Mouse (Mus musculus) A20 (cell line): ENCODE data around the gene Ankzf1.
A peak's percentile ranks its signal among the peaks of the same experiment; 100 is the strongest.

Source experiments
- DNase-seq: peaks from one replicate; pipeline ENCODE4 v3.0.0-alpha.2; 2011; ENCODE audit warnings: low read depth, low spot score

Gene Ankzf1

DNA sequence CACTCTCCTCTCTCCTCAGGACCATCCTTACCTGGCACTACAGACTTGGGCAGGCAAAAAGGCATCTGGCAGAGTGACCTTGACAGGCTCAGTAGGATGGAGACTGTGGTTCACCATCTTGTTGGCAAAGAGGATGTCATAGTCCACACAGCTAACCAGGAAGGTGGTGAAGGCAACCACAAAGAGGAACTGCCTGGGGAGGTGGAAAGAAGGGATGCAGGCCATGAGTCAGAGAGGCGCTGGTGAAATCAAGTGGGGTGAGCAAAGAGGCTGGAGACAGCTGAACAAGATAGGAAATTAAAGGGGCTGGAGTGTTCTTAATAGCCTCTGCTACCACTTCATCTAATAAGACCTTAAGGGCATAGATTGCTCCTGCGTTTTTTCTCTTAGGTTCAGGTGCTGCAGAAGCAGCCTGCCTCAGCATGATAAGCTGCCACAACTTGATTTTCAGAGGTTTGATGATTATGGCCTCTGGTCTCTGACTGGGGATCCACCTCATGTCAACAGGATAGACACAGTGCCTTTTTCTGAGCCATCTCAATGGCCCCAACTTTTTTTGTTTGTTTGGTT is 4.0 kb upstream of the Ankzf1 start:
- no peak for DNase-seq

DNA sequence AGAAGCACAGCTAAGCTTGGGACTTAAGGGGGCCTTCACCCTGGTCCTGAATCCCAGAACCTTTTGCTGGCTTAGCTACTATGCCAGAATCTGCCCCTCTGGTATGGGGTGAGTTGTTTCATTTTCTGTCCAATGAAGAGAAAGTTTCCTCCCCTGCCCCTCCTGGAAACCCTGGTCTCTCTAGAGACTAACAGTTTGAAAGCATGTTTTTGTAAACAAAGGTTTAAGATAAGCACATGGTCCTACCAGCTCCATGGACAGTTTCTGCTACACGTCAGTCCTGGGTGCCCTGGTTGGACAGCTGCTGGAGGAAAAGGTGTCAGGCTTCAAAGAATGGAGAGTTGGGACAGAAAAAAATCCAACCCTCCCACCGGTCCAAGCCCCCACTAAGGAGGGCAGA is 1.4 kb upstream of the Ankzf1 start:
- peak; percentile 33 for DNase-seq

DNA sequence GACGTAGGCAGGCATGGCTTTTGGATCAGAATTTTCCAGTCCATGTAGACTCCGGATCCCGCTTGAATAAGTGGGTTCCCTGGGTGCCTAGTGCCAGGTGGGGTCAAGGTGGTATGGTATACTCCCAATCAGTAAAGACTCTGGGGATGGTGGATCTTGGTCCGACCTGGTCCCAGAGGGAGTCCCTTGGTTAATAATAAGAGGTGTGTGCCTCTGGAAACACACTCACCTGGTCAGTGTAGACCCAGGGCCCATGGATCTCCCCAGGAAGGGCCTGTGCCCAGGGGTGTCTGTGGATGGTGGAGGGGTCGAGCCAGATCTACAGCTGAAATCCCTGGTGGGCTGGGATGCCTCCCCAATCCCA is 711 bp upstream of the Ankzf1 start:
- no peak for DNase-seq

DNA sequence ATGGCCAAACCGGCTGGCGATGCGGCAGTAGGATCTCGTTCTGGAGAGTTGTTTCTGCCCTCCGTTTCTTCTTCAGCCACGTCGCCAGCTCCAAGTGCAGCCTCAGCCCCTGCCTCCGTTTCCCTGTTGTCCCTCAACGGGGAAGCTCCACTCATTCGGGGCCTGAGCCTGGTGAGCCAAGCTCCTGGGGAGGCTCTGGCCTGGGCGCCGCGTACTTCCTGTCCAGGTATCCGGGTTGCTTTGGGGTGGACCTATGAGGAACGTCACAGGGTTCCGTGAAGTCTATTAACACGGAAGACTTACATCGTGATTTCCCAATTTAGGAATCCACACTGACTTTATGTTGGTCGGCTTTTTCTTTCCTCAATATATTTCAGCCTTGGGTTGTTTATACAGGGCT is 501 bp downstream of the Ankzf1 start:
- peak; percentile 87 for DNase-seq

DNA sequence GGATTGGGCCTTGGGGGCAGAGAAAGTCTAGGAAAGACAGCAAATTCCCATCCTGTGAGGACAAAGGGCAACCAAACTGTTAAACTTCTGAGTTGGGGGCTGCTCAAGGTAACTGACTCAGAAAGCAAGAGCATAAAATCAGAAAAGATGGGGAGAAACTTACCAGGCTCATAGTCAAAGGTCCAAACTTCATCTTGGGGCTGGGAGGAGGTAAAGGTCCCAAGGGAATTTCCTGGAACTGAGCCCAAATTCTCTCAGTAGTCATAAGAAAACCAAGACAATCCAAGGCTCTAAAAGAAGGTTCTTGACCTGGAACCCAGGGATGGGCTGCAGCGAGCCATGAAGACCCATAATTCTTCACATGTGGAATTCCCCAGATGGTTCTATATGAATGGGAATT is 9.3 kb downstream of the Ankzf1 start:
- DNase-seq: no peak

DNA sequence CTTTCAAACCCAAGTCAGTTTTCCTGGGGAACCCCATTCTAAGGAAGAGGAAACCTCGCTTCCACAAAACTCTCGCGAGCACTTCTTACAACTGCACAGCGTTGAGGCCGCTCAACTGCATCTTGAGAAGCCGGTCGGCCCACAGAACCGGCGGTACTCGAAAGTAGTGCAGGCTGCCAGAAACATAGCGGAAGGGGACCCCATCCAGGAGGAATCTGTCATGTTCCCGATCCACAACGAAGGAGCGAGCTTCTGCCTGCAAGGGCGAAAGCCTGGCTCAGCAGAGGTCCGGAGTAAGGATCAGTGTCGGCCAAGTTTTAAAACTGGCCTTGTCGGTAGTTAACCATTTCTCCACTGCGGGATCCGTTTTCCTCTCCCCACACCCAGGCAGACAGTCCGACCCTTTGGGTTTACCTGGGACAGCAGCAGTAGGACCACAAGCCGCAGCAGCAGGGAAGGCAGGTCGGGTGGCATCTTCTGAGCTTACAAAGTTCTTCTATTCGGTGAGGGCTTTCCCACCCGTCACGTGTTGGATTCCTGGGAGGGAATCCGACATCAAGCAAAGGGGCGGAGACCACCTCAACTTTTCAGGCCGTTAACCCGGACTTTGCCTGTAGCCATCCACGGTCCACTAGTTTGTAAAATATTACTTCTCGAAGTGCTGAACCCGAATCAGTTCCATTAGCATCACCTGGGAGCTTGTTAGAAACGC is 17.2 kb downstream of the Ankzf1 start:
- DNase-seq: no peak

DNA sequence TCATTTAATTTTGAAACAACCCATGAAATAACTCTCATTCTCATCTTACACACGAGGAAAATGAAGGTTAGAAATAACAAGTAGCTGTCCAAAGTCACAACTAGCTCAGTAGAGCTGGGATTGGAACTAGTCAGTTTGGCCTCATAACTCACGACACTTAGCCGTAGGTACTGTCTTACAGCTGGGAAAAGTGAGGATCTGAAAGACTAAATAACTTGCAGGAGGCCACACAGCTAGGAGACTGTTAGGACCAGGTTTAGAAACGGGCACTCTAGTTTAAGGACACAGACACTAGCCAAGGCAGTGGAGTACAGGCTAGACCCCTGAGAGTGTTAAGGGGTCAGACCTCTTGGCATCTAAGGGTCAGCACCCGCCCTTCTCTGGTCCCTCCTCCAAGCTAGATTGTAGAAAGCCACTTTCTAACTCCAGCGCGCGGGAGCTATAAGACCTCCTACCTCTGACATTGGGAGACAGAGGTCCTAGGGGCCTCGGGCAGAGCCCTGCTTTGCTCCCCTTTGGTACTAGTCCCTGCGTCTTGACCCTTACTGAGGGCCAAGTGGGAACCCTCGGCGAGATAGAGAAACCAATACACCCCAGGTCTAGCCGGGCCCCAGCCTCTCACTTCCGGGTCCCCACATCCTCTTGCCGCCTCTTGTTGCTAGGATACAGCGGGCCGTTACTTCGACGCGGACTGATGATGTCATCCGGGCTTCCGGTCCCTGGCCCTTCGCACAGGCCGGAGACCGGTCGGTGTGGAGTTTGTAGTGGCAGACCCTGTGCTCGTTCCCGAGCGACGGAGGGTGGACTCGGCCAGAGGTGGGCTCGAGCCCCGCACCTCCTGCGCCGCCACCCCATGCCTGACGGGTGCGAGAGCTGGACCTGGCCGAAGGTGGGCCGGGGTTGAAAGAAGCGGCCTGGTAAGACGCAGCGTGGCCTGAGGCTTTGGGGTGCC is 18.5 kb downstream of the Ankzf1 start, which contains the start of the genes Glb1l and Stk16:
Gene Glb1l (minus strand): TSS at position 678 of the 952 bp plus-strand sequence.
Gene Stk16 (plus strand): TSS at position 703 of the 952 bp plus-strand sequence.
- peak; percentile 97 for DNase-seq

DNA sequence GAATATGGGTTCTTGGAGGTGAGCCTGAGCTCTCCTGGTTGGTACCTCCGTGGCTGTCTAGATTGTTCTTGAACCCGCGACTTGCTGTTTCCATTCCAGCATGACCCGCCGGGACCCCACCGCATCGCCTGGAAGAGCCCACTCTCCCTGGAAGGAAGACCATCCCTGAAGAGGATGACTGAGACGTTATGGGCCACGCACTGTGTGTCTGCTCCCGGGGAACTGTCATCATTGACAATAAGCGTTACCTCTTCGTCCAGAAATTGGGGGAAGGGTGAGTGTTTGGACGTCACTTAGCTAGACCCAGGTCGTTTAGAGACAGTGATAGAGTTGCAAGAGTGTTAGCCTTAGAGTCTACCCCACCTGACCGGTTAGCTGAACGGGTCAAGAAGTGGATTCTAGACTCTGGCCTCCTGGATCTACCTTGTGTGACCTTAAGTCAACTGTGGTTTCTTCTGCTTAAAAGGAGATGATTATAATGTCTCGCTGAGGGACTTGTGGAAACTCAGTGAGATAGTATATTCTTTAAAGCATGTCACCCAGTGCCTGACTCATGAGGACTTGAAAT is 19.3 kb downstream of the Ankzf1 start:
- DNase-seq: no peak

DNA sequence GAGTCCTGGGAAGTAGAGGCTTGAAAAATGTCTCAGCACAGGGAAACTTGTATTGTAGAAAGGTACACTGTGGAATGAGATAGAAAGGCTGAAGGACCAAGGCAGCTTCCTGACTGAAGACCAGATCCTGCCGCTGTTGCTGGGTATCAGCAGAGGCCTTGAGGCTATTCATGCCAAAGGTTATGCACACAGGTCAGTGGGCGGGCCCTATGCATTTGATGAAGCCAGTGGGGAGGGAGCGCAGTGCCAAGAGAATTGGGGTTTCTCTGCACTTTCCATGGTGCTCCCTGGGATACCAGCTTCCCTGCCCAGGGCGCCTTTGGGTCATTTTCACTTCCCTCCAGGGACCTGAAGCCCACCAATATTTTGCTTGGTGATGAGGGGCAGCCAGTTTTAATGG is 20.6 kb downstream of the Ankzf1 start:
- no peak for DNase-seq

DNA sequence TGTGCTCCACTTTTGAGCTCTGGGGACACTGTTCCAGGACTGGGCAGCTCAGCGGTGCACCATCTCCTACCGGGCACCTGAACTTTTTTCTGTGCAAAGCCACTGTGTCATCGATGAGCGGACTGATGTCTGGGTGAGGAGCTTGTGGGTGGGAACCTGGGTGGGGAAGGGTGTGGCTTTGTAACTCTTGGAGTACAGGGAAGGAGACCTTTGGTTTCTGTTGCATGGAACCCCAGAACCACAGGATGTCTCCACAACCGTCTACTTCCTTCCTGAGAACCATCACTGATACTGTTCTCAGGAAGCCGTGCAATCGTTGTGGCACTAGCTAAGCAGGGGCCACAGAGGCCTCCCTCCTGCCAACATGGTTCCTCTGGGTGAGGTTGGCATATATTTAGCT is 21.1 kb downstream of the Ankzf1 start:
- DNase-seq: no peak

DNA sequence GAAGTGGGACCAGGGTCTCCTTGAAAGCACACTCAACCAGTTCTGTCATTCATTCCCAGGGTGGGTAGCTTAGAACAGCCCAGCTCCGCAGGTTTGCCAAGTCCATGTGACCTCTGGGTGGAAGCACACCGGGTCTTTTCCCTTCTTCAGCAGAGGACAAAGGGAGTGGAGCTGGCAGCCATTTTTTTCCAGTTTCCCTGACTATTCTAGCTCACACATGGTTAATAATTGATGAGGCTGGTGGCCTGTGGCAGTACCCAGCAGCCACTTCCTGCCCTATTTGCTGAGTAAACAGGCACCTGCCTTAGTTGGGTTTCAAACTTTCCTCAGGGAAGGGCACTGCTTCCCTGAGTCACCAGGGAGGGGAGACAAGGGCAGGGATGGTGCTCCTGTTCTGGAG is 22.5 kb downstream of the Ankzf1 start:
- no peak for DNase-seq

DNA sequence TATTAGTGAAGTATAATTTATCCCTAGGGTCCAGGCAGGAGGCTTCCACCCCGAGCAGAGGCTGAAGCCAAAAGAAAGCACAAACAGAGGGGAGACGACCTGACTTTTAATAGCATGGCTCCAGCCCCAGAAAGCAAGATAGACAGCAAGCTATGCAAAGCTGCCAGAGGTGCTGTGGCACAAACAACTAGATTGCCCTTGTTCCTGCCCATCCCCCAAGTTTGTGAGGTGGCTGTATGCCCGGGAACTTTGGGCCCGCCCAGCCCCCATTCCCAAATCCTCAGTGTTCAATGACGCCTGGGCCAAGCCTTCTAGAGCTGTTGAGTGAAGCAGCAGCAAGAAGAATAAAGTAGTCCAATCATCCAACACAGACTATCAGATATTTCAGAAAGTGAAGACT is 22.9 kb downstream of the Ankzf1 start:
- no peak for DNase-seq

DNA sequence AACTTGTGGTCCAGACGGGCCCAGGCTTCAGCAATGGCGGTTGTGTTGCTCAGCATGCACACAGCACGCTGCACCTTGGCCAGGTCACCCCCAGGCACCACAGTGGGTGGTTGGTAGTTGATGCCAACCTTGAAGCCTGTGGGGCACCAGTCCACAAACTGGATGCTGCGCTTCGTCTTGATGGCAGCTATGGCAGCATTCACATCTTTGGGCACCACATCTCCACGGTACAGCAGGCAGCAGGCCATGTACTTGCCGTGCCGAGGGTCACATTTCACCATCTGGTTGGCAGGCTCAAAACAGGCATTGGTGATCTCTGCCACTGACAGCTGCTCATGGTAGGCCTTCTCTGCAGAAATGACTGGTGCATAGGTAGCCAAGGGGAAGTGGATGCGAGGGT is 23.8 kb downstream of the Ankzf1 start:
- no peak for DNase-seq

DNA sequence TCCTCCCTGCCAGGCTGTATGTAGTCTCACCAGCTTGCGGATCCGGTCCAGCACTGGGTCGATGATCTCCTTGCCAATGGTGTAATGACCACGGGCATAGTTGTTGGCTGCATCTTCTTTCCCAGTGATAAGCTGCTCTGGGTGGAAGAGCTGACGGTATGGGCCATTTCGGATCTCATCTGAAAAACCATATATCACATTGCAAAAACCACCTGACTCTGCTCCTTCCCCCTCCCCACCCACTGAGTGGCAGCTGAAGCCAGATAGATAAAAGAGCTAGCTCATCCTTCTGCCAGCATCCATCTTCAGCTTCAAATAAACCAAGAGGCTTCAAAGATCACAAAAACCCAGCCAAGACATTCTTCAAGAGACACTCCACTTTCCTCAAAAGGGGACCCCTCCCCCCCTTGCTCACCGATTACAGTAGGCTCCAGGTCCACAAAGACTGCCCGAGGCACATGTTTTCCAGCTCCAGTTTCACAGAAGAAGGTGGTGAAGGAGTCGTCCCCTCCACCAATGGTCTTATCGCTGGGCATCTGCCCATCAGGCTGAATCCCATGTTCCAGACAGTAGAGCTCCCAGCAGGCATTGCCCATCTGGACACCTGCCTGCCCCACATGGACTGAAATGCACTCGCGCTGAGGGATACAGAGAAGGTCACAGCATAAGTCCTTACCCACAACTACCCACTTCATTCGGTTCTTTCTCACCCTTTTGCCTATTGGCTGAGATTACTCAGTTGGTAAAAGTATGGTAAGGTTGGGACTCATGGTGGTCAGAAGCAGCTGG is 25.0 kb downstream of the Ankzf1 start:
- peak; percentile 12 for DNase-seq

DNA sequence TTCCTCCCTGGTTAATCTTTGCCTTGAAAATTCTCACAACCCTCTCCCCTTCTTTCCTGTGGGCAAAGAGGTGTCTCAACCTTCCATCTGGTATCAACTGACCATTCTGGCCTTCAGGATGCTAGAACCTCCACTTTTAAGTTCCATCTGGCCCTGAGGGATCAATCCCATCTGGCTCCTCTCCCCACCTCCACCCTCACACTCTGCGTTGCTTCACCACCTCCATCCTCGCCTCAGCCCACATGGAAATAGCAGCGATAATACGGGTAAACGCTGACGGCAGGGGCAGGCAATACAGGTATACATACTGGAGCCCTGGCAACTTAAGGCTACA is 25.9 kb downstream of the Ankzf1 start:
- no peak for DNase-seq

DNA sequence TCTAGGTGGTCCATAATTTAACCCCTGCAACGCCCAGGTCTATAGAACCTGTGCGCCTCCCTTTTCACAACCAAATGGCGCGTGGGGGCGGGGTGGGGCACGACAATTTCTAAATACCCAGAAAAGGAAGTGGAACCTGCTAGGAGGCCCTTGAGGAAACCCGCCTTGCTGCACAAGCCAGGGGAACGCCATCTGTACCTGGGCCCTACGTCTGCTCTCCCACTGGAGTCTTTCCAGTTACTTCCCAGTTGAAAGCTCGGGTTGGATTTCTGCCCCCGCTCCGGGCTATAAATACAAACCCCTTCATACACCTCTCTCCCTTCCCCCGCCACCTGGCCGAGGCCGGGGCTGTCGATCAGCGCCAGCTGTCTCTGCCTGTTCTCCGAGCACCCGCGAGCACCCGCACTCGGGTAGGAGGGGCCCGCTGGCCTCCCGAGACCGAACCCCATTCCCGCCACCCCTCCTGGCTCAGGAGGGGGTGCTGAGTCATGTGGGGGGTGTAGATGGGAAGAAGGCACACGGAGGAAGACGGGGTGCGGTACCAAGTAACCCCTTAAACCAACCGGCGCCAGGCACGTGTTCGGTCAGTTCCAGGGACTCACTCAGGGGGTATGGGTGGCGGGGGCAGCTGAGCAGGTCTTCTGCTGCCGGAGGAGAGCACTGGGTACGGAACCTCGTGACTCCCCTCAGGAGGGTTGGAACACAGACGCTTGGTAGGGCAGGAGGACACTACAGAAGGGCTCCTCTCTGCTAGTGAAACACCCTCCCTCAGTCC is 26.5 kb downstream of the Ankzf1 start:
- DNase-seq: peak; percentile 86

DNA sequence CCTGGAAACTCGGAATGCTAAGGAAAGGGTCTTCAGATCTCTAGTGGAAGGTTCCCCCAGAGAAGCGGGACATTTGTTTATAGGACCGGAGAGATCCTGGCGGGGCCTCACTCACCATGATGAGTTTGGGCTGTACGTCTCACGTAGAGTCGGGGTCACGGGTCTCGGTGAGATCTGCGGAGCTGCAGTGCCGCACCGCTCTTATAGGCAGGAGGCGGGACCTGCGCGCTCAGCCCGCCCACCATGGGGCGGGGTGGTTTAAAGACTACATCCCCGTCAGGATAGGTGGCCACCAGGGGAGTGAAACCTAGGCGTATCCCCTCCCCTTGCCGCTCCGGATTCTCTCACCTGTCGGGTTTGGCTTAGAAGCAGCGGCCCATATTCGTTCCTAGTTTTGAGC is 27.1 kb downstream of the Ankzf1 start:
- peak; percentile 96 for DNase-seq

DNA sequence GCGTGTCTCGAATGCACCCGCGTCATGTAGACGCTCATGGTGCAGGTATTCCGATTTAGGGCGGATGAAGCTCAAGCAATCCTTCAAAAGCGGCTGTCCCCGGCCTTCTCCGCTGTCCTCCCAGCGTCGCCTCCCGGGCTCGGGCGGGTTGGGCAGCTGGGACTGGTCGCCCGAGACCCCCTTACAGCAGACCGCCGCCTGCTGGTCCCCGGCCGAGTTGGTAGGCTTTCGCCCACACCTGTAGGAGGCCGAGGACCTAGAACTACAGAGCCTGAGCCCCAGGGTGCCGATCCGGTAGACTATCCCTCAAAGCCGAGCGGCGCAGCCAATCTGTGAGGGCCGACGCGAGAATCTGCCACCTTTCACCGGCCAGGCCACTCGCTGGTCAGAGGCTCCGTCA is 27.6 kb downstream of the Ankzf1 start, which contains the start of gene Tuba4a:
Gene Tuba4a (minus strand): TSS at position 335 of the 400 bp plus-strand sequence.
- DNase-seq: no peak

DNA sequence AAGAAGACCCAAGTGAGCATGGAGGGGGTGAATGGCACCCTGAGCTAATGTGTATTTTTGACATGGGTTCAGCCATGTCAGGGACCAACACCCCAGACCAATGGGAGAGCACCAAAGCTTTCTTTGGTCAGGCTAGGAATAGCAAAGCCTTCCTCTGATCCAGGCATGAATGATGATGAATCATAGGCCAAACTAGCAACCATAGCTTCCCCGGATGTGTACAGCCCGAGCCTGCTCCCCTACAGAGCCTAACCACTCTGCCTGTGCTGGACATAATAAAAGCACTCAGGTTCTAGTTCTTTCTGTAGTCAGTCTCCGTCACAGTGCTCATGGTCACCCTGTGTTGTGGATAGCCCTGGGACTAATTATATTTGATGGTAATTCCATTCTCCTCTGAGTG is 29.6 kb downstream of the Ankzf1 start:
- no peak for DNase-seq

DNA sequence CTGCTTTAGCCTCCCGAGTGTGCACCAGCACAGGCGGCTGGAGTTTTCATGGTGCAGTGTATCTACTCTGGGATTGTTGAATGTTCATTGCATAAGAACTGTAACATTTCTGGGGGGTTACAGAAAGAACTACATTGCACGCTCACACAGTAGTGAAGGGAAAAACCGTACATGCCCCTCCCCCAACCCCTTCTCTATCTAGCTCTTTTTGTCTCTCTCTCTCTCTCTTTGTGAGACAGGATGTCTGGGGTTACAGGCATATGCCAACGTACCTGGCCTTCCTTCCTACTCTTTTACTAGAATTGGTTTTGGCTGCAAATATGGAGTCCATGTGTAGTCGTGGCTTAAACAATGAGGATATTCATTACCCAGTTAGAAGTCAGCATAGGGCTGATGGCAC is 31.0 kb downstream of the Ankzf1 start:
- no peak for DNase-seq

DNA sequence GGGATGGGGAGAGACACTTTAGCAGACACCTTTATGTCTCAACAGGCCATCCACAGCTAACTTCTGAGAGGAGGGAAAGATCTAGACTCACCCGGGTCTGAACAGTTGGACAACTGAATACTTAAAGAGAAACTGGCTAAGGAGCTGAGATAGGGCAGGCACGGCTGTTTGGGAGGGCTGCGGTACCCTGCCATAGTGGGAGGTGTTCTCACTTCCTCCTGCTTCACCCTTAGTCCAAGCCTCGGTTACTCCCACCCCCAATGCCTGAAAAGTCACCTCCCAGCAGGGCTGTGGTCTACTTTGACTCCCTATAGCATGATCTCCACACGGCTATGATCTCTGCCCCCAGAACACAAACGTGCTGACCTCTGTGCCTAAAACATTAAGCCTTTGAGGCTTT is 31.6 kb downstream of the Ankzf1 start:
- DNase-seq: peak; percentile 47
